Mouse (Mus musculus) ovary, postnatal 36 days (tissue): ENCODE measurements around the gene Smc6.

Experiments
- DNase-seq: peaks from one replicate; pipeline ENCODE4 v3.0.0; 2022; ENCODE audit warnings: low spot score, mixed read lengths

The Smc6 gene

GRCm38 (mm10) chr12:11281584-11281983, 15.9 kb downstream of the Smc6 start:
- DNase-seq = no peak

- no peak for DNase-seq
Measured at GRCm38 (mm10) chr12:11286382-11286781, 20.7 kb downstream of the Smc6 start.

GRCm38 (mm10) chr12:11300858-11301257, 35.2 kb downstream of the Smc6 start:
- DNase-seq = no peak

GRCm38 (mm10) chr12:11306753-11307645, 41.3 kb downstream of the Smc6 start:
- DNase-seq = no peak

GRCm38 (mm10) chr12:11311106-11311505, 45.4 kb downstream of the Smc6 start:
- no peak for DNase-seq

- no peak for DNase-seq
Measured at GRCm38 (mm10) chr12:11313840-11314239, 48.2 kb downstream of the Smc6 start.

- no peak for DNase-seq
Measured at GRCm38 (mm10) chr12:11317671-11318070, 52.0 kb downstream of the Smc6 start.

GRCm38 (mm10) chr12:11324480-11324879, 58.8 kb downstream of the Smc6 start:
- no peak for DNase-seq

- DNase-seq = no peak
Measured at GRCm38 (mm10) chr12:11326483-11326882, 60.8 kb downstream of the Smc6 start.

- DNase-seq = peak; percentile 34
Measured at GRCm38 (mm10) chr12:11336845-11337244, 71.2 kb downstream of the Smc6 start.

GRCm38 (mm10) chr12:11338251-11338650, 72.6 kb downstream of the Smc6 start:
- DNase-seq = no peak

GRCm38 (mm10) chr12:11342020-11342600, 76.4 kb downstream of the Smc6 start:
- DNase-seq = no peak

- DNase-seq = no peak
Measured at GRCm38 (mm10) chr12:11345963-11346362, 80.3 kb downstream of the Smc6 start.

- DNase-seq = no peak
Measured at GRCm38 (mm10) chr12:11348423-11348822, 82.7 kb downstream of the Smc6 start.

GRCm38 (mm10) chr12:11349870-11350269, 84.2 kb downstream of the Smc6 start:
- no peak for DNase-seq

GRCm38 (mm10) chr12:11350895-11351294, 85.2 kb downstream of the Smc6 start:
- peak; percentile 63 for DNase-seq

GRCm38 (mm10) chr12:11362435-11362834, 96.7 kb downstream of the Smc6 start:
- no peak for DNase-seq

- DNase-seq = no peak
Measured at GRCm38 (mm10) chr12:11364870-11365269, 99.2 kb downstream of the Smc6 start.

GRCm38 (mm10) chr12:11367099-11367765, 101.5 kb downstream of the Smc6 start:
- no peak for DNase-seq
